Mouse (Mus musculus) lung, adult 18-20 months (tissue): ENCODE measurements around the gene Myh14.

Experiments
- DNase-seq, 2 experiments: peaks; one replicate each; pipeline ENCODE4 v3.0.0; 2022; ENCODE audit warnings: mixed read lengths in 2 of 2

Gene Myh14

DNA sequence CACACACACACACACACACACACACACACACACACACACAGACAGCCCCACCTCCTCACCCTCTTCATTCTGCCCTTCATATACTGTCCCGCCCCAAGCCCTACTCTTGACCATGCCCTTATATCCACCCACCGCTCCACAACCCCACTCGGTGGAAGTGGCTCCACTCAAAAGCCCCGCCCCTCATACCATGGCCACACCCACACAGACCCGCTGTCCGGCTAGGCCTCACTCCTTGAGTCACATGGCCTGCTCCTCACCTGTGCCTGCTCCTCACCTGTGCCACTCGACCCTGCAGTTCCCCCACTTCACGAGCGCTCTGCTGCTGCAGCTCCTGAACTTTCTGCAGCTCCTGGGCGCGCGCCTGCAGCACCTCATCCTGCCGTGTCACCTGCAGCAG lies 40.2 kb downstream of the Myh14 start:
- peak; percentile 84 to 88 for DNase-seq

DNA sequence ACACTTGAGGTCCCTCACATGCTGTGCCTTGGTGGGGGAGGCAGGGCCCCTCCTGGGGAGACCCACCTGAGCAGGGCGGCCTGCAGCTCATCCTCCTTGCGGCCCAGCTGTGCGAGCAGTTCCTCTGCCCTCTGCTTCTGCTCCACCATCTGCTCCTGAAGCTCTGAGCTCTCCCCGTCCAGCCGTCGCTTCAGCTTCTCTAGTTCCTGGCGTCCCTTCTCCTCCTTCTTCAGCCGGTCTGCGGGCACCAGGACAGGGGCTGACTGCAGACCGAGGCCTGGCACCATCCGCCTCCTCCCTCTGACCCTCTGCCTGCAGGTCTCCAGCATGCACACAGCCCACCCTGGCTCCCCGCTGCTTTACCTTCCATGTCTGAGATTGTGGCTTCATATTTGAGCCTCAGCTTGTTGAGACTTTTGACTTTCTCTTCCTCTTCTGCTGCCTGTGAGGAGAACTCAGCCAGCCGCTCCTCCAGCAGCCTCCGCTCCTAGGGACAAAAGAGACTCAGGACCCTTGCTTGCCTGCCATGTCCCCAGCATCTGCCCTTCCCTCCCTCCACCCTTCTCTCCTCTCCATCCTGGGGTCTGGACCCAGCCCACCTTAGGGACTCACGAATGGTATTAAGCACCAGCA lies 42.1 kb downstream of the Myh14 start:
- no peak for DNase-seq

- DNase-seq, result no peak
Observed at GRCm38 (mm10) chr7:44626966-44627365, 43.7 kb downstream of the Myh14 start.

GRCm38 (mm10) chr7:44626068-44626385 lies 44.6 kb downstream of the Myh14 start:
- no peak for DNase-seq

- DNase-seq, result no peak
Observed at GRCm38 (mm10) chr7:44625241-44626067, 45.2 kb downstream of the Myh14 start.

DNA sequence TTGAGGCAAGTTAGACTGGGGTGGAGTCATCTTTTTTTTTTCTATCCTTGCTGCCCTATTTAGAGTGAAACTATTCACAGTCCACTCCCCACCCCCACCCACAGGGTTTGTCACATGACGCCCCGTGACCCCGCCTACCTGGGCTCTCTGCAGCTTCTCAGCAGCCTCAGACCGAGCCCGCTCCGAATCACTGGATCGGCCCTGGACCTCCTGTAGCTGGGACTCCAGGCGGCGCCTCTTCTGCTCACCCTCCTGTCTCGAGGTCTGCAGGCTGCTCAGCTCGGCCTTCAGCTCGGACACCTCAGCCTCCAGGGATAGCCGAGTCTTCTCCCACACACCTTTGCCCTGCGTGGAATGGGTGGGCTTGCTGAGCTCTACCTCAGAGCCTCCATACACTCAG lies 45.8 kb downstream of the Myh14 start:
- no peak for DNase-seq

DNA sequence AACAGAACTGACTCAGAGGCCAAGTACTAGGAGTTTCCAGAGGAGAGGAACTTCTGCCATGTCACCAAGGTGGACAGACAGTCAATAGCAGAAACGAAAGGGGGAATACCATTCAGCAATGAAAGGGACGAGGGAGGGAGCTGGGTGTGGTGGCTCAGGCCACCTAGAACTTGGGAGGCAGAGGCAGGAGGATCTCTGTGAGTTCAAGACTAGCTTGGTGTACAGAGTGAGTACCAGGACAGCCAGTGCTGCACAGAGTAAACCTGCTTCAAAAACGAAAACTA lies 46.2 kb downstream of the Myh14 start:
- no peak for DNase-seq

- DNase-seq, result no peak
Observed at GRCm38 (mm10) chr7:44623714-44624542, 46.7 kb downstream of the Myh14 start.

GRCm38 (mm10) chr7:44617059-44617458 lies 53.6 kb downstream of the Myh14 start:
- no peak for DNase-seq

GRCm38 (mm10) chr7:44615987-44616386 lies 54.7 kb downstream of the Myh14 start:
- DNase-seq, result no peak

- DNase-seq, result no peak
Observed at GRCm38 (mm10) chr7:44615309-44615708, 55.3 kb downstream of the Myh14 start.

GRCm38 (mm10) chr7:44614041-44614688 lies 56.5 kb downstream of the Myh14 start:
- peak; percentile 58 to 67 for DNase-seq

- no peak for DNase-seq
Observed at GRCm38 (mm10) chr7:44612192-44612591, 58.5 kb downstream of the Myh14 start.

DNA sequence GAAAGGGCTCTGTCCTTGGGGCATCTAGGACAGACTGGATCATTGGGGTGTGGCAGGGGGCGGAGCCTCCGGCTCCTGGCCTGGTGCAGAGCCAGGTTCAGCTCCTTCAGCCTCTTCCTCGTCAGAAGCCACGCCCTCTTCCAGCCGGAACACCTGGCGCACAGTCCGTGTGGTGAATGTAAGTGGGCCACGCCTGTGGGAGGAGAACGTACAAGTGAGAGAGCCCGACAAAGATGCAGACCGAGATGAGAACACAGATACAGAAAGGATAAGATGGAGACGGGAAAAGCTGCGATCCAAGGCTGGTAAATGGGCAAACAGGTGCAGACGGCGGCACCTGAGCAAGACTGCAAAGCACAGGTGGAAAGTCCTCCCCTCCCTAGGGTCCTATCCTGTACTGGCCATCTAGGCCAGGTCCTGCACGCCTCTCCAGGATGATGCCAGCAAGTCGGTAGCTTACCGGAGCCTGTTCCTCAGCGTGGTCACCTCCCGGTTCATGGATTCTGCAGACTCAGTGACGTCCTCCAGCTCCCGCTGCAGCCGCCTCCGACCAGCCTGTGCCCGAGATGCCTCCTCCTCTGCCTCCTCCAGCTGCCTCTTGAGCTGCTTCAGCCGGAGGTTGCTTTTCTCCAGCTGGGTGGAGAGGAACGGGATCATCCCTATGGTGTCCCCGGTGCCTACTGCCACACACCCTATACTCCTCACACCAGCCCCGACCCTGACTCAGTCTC lies 64.3 kb downstream of the Myh14 start:
- peak; percentile 85 to 89 for DNase-seq

DNA sequence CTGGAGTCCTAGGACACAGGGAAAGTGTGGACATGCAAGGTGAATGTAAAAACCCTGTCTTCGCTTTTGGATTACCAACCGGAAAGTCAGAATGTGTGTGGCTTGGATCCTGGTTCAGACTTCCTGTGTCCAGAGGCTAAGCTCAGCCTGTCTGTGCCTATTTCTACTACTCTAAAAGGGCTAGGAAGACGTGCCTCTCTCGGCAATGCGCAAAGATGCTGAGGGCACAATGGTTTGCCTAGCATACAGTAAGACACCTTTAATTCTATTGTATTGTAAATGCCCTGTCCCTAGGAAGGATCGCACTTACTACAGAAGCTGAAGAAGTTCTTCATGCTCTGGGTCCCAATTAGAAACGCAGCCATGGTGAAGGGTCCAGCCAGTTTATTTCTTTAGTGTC lies 65.2 kb downstream of the Myh14 start:
- no peak for DNase-seq

GRCm38 (mm10) chr7:44604619-44605018 lies 66.0 kb downstream of the Myh14 start:
- DNase-seq, result no peak

- DNase-seq, result peak in 1 of 2 experiments; percentile 20
Observed at GRCm38 (mm10) chr7:44604139-44604606, 66.5 kb downstream of the Myh14 start.

- DNase-seq, result no peak
Observed at GRCm38 (mm10) chr7:44603186-44603855, 67.3 kb downstream of the Myh14 start.

DNA sequence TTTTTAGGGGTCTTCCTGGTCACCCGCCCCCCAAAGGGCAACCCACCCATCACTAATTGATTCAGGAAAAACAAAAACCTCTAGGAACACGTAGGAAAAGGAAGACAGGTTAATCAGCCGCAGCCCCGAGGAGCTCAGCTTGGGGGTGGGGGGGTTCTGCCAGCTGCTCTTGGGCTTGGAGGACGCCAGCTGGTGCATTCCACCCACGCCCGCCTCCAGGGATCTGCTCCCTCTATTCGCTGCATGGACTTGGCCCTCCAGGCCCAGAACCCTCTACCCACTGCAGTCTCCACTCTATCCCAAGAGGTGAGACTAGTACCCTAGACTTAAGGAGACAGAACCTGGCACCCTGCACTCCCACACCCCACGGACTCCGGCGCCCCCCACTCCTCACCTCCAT lies 68.2 kb downstream of the Myh14 start:
- DNase-seq, result no peak

DNA sequence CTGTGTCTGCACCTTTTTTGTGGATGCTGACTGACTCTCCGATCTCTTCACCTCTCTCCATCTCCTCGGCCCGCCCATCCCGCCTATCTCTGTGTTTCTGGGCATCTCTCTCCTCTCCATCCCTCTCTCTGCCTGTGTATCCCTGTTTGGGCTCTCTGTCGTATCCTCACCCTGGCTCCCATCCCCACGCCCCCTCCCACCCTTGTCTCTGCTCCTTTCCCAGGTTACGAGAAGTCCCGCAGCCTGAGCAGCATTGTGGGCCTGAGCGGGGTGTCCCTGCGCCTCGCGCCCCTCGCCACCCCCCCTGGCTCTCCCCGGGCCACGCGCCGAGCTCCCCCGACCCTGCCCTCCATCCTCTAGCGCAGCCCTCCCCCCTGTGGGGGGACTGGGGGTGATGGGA lies 69.0 kb downstream of the Myh14 start:
- no peak for DNase-seq

- DNase-seq, result no peak
Observed at GRCm38 (mm10) chr7:44600691-44601262, 69.9 kb downstream of the Myh14 start.

GRCm38 (mm10) chr7:44598336-44598735 lies 72.3 kb downstream of the Myh14 start:
- no peak for DNase-seq
